Mouse (Mus musculus): Measurements from ENCODE around the gene Pnpt1.

Gene Pnpt1

DNA sequence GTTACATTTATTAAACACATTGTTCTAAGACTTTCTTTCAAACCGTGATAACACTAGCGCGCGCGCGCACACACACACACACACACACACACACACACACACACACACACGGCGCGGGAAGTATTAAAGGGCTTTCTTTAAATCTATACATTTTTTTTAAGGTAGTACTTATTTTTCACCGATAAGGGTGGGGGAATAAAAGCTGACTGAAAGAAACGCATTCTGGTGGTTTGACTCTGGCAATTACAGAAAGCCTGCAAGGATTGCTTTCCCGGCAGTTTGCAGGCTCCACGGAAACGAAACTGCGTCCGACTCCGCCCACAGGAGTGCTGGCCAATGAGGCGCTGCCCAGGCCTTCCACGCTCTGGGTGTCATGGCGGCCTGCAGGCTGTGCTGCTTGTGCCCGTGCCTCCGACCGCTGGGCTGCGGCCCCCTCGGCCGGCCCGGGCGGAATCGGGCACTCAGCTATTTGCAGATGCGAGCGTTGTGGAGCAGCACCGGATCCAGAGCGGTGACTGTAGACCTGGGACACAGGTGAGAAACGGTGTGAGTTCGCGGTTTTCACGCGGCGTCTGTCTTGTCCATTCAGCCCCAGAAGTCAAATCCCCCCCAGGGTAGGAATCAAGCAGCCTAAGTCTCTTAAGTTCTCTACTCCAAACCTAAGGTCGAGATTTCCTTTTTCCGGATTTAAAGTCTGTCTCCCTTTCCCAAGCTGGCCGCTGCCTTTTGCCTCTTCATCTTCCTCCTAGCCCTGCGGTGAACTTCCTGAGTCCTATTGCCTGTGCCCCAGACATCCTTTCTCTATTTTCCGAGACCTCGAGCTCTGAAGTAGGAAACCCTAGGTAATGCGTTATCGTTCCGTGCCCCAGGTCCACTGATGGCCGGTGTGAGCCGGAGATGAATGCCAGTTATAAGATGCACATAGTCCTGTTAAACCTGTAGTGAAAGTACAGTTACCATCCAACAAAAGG lies at the start of gene Pnpt1:
Pnpt1 (plus strand) TSS at position 360 of the 971 bp plus-strand sequence.
- peak; percentile 89 for DNase-seq

DNA sequence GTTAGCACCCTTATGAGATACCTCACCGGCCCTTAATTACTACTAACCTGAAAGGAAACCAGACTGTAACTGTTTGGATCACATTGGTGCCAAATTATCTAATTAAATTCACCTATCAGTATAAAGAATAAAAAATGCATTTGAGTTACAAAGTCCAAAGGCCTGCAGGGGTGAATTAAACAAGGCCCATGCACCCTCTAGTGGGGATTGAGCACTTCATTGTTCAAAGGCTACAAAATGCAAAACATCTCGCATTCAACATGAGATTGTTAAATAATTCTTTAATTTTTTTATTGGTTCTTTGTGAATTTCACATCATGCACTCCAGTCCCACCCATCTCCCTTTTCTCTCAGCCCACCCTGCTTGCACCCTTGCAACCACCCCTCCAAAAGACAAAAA lies 38.1 kb upstream of the Pnpt1 start:
- DNase-seq: no peak

DNA sequence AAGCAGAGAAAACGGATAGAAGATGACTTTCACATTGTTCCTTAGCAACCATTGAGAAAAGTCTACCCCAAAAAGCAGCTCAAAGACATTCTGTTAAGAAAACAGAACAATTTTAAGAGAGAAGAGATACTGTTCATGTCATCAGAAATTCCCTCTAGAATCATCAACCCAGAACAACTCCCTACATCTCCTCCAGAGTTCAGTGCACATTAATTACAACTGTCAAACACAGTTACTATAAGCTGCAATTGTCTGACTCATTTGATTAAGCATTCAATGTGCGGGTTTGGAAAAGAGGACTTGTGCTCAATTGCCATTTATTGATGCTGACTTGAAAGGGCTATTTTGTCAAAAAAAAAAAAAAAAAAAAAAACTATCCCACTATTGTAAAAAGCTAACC lies 31.6 kb upstream of the Pnpt1 start:
- no peak for DNase-seq

DNA sequence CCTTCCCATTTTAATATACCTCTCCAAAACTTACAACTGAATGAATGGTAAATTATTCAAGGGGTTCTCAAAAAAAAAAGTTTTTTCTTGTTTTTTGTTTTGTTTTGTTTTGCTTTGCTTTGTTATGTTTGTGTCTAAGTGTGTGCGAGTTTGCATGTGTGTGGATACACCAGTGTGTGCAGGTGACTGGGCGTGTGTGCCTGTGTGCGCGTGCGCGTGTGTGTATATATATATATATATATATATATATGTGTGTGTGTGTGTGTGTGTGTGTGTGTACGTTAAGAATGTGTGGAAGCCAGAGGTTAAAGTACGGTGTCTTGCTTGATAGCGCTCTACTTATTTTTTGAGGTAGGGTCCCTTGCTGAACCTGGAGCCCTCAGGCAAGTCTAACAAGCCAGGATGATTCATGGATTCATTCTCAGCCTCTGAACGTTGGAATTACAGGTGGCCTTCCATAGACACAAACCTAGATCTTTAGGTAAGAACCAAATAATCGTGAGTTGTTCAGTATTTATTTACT lies 621 bp upstream of the Pnpt1 start:
- no peak for DNase-seq

DNA sequence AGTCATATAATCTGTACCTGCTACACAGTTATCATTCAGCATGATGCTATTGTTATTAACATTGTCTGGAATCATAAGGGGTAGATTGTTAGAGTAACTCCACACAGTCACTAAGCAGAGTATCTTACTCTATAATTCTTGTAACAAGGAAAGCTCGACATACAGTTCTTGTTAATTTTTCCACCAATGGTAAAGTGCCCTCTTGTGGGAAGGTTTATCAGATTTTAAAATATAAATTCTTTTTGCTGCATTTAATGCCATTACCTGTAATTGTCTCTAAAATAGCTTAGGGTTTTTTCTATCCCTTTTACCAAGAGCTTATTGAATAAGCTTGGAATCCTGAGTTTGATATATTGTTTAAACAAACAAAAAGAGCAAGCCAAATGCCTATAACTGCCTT lies 10.1 kb downstream of the Pnpt1 start:
- no peak for DNase-seq

DNA sequence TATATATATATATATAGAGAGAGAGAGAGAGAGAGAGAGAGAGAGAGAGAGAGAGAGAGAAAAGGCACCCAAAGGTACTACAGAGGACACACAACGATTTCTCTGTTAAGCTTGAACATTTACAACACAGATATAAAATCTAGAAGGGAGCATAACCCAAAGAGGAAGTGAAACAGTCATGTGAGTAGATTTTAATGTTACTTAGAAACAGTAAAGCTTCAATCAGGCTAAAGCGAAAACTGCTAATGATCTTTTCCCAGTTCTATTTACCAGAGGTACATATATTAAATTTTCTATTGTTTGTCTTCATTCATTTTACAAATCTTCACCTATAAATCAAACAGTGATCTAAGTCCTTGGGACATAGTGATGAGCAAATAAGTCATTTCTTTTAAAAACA lies 18.4 kb downstream of the Pnpt1 start:
- DNase-seq: no peak

DNA sequence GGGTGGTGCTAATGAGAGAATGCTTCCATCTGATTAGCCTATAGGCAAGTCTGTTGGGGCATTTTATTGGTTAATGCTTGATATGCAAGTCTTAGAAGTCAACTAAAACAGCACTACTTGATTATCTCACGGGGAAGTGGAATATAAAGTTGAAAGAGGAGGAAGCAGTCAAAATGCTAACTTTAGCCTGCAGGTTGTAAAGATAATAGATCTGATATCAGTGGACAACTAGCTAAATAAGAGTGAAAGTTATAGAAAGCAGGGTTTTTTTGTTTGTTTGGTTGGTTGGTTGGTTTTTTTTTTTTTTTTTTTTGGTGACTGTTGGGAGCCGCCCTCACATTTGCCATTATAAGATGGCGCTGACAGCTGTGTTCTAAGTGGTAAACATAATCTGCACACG lies 33.0 kb downstream of the Pnpt1 start:
- DNase-seq: no peak

DNA sequence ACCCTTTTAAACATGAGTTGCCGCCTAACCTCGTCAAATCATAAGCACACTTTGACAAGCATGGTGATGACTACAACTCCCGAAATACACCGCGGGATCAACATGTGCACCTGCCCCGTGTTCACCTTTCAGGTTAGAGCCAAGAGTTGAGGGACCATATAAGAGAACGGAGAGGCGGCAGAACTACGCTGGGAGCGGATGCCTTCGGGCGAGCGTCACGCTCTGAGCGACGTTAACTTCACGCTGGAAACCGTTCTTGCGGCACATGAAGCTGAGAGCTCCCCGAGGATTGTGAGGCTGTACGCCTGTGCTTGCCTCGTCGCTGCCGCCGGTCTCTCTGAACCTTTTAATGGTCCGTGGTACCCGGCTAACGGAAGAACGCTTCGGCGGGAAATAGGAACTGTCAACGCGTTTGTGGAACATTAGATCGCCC lies 41.4 kb downstream of the Pnpt1 start:
- peak; percentile 80 for DNase-seq

DNA sequence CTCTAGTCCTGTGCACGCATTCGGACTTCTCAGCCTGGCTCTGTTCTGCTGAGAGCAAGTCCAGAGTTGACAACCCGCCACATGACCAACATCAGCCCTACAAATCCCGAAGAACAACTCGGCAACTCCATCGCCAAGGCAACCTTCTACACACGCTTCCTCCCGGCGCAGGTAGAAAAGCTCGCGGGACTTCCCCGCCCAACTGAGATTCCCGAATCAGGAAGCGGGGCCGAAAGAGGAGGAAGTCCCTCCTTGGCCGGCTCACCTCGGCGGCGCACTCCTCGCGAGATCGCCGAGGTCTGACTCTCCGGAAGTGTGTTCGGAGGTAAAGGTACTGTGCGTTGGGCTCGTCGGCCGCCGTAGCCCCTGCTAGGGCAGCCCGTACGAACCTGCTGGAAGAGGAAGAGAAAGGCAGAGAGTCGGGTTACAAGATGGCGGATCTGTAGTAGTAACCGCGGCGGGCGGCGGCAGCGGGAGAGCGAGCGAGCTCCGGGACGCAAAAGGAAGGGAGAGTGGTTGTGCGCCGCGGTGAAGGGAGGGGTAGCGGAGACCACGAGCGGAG lies 42.1 kb downstream of the Pnpt1 start, which contains the start of gene Ppp4r3b:
Ppp4r3b (plus strand) TSS at position 328 of the 562 bp plus-strand sequence.
- DNase-seq: peak; percentile 99

DNA sequence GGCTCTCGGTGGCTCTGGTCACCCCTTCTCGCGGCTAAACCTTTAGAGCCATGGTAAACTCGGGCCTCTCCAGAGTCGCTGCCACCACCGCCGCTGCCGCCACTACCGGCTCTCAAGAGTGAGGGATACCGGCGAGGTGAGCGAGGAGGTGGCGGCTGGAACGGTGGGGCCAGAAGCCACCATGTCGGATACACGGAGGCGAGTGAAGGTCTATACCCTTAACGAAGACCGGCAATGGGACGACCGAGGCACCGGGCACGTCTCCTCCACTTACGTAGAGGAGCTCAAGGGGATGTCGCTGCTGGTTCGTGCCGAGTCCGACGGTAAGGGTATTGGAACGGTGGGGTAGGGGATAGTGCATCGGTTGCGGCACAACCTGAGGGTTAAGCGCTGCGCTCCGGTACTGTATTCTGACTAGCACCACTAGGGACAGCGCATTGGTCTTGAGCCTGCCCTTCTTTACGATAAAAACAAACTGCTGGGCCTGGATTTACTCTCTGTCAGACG lies 42.6 kb downstream of the Pnpt1 start:
- DNase-seq: peak; percentile 73

DNA sequence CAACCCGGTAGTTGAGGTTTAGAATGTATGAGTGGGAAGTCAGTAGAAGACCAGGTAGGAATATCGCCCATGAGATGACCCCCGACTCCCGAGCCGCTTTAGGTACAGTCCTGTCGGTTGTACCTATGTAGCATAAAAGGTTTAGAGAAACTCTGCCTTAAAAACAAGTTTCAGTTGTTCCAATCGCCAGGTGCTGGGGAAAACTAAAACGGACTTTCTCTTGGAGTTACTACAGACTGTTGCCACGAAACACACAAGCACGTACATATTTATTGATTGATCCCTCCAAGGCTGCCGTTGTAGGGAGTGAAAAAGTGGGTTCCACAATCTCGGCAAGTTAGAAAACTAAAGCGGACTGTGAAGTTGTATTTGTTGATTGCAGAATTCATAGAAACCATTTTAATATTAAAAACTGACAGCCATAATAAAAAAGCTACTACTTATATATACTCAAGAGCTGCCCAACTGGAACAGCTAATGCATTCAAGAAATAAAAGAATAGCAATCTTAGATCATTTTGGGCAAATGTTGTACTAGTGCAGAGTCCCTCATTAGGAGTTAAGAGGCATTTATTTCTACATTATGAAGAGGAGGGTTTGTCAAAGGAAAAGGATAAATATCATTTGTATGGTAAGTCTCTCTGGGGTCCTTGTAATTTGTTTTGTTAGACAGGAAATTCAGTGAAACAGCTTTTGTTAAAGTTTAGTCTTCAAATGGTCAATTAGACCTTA lies 43.3 kb downstream of the Pnpt1 start:
- no peak for DNase-seq

DNA sequence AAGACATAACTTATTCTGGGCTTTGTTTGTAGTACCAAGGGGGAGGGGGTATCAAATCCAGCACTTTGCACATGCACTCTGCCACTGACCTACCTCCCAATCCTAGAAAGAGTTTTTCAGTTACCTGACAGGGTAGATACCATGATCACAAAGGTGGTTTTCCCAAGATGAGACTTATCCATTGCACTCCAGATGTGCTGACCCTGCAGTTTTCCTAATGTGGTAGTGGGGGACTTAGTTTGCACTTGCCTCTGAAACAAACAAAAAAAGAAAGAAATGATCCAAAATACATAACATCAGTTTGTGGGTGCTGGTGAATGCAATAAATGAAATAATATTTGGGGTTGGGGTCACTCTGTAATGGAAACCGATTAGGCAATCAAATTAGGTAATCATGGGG lies 48.8 kb downstream of the Pnpt1 start:
- DNase-seq: no peak

DNA sequence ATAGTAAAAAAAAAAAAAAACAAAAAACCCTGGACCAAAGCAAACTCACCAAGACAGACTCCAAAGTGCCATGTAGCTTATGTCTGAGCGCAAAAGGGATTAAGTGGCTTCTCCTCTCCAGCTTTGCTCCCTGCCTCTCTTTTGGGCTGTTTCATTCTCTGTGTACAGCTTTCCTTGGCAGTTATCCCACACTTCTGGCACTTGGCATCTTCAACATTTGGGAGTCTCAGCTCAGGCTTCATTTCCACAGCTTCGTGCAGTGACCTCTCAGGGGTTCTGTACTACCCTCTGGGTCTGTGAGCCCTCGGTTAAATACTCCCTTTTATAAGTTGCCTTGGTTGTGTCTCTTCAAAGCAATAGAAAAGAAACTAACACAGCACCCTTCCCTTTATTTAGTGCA lies 50.1 kb downstream of the Pnpt1 start:
- peak; percentile 63 for DNase-seq

DNA sequence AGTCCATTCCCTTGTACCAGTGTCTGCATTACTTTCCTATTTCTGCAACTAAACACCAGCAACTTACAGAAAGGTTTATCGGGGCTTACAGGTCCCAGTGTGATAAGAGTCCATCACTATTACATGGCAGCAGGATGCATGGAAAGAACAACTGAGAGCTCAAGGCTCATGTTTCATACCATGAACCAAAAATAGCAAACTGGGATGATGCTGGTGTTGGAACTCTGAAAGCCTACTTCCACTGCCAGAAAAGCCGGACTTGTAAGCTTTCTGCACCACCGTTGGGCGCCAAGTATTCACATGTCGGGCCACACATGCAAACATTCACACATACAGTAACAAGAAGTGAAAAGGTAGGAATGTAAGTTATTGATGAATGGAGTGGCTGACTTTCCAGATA lies 51.2 kb downstream of the Pnpt1 start:
- DNase-seq: no peak

DNA sequence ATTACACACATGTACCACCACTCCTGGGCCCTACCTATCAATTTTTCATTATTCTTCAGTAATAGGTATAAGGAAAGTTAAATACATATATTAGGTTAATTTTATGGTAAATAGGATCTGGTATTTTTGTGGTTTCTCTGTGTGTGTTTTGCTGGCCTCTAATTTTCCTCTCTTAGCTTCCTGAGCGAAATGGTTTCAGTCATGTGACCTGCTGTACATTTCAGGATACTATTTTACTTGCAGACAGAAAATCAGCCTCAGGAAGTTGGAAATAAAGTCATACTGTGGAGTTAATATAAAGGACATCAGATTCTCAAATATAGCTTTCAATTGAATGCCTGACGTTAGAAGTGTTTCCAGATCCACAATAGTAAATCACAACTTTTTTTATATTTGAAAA lies 58.4 kb downstream of the Pnpt1 start:
- no peak for DNase-seq

DNA sequence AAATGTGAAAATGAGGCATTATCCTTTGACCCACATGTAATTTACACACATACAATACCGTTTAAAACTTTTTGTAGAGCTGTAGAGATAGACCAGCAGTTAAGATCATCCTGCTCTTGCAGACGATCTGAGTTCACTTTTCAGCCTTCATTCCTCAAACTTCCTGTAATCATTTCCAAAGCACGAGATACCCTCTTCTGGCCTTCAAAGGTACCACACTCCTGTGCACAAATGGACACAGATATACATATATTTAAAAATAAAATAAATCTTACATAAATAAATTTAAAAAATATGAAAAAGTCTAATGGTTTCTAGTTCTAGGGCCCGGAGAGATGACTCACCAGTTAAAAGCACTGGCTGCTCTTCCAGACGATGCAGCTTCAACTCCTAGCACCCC lies 73.1 kb downstream of the Pnpt1 start:
- no peak for DNase-seq

DNA sequence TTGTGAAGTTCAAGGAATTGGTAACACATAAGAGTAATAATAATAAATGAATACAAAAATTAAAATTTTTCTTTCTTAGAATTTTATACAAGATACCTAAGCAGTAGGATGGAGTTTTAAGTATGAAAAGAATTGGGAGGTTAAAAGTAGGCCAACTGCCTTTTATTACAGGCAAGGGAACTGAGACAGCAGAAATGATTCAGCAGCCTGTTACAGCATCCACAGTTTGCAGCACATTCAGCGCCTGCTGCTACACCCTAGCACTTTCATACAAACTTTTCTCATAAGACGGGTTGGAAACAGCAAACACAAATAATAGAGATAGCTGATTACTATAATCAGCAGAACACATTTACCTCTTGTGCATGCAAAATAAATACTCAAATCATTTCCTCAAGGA lies 79.2 kb downstream of the Pnpt1 start:
- DNase-seq: no peak

Measured in cerebellum, adult 9-11 months (tissue).